Mouse (Mus musculus): Measurements from ENCODE around the gene Sgip1.

Gene Sgip1

DNA sequence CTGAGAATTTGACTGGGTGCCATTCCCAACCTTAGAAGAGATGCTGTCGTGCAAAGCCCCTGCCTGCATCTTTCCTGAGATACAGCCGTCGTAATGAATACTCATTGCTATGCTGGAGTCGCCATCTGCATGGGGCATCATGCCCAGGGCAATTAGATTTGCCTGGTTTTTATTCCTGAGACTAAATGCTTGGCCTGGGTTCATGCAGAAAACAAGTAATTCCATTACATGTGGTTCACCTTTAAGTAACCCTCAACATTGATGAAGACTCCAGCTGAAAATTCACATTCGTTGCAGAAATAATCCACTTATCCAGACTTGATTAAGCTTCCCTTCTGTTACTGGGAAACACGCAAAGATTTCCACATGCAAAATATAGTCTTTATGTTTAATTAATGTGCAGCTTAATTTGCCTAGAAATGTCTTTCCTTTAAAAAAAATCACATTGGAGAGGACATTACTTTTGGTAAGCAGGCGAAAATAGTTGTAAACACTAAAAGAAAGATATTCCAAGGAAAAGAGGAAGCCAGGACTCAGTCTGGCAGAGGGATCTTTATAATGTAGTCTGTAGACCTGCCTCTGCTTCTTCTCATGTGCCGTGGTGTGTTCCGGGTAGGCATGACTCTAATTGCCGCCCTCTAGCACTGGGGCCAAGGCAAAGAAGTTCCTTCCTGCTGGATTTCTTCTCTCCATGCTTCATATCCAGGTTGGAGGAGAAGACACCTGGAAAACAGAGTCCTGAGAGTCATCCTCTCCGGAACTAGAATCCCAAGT lies 100.0 kb downstream of the Sgip1 start:
- DNase-seq: no peak

DNA sequence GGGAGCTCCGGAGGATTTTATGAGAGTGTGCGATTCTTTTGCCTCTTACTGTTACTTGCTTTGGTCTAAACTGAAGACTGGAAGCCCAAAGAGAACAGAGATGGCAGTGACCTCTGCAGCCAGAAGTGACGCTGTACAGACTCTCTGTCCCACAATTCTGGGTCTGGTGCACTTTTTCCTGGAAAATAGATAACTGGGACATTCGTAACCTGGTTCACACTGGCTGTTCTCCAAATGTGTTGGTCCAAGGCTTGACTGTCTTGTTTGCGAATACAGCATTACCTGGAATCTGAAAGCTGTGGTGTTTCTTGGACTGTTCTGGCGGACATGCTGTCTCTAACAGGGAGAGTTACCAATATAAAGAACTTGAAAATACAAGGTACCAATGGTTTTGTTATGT lies 109.4 kb downstream of the Sgip1 start:
- no peak for DNase-seq

DNA sequence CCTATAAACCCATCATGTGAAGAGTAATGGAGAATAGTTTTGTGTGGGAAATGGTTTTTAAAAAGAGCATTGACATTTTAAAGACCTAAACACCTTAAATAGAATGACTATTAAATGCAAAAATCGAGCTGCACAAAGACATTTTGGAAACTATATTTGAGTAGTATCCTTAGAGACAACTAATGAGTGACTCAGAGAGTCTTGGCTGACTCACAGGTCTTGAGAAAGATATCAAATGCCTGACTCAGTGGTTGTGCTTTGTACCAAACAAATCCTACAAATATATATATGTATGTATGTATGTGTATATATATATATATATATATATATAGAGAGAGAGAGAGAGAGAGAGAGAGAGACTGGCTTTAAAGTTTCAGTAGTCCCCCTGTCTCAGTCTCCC lies 110.1 kb downstream of the Sgip1 start:
- DNase-seq: no peak

DNA sequence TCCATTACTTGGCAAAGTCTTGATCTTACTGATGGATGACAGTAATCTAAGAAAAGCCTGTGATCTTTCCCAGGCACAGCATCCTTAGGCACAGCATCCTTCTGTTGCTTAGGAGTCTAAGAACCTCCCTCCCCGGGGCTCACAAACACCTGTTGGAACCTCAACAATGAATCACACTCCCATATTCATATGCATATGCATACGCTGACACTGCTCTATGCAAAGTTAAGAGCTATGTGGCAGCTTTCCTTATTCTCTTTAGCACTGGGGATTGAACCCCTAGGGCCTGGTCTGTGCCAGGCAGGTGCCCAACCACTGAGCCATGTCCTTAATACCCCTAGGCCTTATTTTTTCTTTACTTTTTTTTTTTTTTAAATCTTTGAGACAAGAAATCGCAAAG lies 111.2 kb downstream of the Sgip1 start:
- DNase-seq: no peak

DNA sequence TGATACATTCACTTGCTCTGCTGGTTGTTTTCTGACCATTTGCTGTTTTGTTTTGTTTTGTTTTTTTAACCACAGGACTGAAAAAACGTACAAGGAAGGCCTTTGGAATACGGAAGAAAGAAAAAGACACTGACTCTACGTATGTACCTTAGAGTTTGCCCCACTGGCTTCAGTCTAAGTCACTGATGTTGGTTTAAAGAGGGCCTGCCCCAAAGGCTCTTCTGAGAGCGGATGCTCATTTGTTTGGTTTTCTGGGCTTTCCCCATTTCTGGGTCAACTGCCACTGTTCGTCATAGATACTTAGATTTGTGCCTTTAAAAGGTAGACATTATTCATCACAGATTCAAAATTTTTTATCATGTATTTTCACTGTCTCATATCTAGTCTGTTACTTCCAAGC lies 111.7 kb downstream of the Sgip1 start:
- no peak for DNase-seq

DNA sequence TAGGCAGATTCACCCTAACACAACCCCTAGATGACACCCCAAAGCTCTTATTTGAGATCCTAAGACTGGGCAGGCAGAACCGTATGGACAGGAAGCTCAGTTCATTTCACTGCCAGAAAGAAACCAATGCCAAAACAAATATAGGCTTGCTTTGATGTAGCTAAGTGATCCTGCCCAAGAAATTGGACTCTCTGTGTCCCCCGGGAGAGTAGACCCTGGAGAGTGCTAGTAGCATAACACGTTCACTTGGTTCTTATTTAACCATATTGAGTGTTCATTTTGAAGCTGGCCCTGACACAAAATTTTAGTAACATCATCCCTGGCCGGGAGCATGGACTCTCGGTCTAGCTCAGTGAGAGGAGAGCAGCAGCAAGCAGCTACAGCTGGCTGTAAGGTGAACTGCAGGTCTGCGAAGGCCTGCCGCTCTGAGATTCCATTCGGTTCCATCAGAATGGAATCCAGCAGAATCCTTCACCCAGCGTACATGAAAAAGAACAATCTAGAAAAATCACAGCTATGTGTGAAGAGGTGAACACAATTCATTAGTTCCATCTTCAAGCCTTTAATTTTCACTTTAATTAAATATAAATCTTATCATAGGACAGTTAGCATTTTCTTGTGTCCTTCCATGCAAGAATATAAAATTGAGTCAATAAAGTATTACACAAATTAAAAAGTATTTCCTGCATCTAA lies 112.4 kb downstream of the Sgip1 start:
- no peak for DNase-seq

DNA sequence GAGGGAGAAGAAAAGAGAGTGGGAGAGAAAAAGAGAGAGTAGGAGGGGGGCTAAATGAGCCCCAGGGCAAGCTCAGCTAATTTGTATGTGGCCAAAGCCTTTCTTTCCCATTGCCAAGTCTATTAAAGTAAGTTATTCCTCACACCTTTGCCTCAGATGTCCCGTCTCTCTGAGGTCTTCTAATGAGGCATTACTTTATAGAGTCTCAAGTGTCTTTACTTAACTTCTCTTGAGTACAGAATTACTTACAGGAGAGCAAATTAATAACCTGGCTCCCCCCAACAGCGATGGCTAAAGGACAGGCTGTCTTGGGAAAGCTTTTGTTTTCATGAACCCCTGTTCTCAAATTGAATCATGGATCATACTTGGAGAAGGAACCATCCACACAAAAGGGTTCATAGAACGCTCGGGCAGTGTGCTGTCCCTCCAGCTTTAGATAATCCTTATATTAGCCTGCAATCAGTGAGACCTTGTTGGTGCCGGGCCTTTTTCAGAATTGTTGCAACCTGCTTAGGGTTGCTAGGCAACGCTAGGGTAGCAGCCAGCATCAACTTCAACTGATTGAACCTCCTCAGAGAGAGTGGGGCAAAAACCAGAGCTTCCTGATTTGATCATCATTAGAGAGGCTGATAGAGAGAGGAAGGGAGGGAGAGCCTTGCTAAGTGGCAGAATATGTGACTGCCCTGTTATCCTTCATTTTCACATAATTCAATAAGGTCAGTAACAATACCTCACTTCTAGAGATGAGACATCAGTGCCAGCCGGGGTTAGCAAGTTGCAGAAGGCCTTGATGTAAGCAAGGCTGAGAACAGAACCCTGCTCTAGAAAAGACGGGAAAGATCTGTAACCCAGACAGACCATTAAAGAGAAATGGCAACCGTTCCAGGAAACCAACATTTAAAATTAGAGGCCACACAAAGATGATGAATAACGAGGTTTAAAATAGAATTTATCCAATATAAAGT lies 114.1 kb downstream of the Sgip1 start:
- DNase-seq: no peak

DNA sequence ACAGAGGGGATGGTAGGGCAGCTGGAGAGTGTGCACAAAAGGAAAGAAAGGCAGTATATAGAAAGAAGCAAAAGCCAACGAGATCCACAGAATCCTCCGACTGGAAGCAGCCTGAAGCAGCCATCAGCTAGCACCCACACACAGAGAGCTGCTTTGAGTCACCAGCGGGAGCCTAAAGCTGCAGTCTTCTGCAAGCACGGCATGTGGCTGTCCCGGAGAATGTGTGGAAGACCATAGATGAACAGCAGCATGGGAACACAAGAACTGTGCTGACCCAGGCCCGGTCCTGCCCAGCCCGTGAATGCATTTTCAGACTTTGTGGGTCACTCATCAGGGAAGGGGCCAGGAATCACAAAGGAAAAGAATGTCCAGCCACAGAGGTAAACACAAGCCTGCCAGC lies 115.0 kb downstream of the Sgip1 start:
- DNase-seq: no peak

DNA sequence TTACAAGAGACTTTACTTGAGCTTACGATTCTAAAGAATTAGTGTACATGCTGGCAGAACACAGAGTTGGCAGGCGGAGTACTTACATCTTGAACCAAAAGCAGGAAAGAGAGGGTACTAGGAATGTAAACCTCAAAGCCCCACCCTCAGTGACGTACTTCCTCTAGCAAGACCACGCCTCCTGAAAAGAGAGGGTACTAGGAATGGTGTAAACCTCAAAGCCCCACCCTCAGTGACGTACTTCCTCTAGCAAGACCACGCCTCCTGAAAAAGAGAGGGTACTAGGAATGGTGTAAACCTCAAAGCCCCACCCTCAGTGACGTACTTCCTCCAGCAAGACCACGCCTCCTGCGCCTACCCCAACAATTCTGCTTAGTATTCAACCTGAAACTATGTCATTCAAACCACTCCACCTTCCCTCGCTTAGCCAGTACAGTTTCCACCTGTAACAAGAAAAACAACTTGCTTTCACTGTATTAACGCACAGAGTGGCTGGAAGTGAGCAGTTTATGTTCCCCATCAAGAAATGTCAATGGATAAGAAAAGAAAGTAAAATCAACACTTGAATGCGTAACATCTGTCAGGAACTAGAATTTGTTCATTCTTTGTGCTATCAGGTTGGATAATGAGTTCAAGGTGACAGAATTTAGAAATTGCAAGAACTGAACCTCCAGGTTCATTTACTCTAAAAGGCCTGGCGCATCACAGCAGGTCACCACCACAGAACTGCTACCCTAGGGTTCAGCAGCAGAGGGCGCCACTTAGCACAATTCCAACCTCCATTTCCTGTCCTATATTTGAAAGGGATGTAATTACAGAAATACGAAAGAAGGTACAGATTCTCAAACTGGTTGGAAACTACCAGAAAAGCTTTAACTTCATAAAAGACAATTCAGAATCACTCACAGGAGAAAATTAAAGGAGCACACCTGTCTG lies 118.4 kb downstream of the Sgip1 start:
- DNase-seq: no peak

DNA sequence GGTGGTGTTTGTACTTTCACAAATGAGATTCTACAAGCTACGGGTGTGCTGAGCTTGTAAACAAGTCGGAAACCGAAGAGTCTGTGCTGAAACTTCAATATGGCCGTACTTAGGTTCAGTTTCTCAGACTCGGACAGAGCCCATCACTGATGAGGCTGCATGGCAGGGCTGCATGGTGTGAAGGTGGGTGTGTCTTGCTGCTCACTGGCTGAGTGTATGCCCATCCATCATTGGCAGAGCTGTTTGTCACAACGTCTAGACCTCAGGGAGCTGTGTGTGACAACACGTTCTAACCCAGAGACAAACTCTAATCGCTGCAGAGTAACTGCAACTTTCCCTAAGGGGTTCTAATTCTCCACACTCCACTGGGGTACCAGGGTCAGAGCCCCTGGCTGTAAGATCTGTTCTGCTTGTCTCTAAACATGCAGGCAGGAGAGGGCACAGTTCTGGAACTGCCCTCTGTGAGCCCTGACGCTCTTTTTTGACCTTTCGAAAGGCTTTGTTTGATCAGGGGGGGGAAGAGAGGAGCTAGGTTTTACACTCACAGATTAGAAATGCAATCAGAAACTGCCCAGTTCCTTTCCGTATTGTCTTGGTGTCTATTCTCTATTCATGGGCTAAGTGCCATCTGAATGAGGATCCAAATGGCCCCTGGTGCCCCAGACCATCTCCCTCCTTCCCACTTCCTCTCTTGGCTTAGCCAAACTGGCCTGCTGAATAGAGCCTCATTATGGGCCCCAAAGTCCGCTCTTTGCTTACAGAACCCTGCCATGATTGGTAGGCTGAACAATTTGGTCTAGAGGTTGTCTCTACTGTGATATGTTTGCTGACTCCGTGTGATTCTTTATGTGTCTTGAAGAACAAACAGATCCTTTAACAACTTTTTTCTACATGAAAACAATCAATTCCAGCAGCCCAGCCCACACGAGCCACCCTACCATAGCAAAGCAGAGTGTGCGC lies 121.9 kb downstream of the Sgip1 start:
- no peak for DNase-seq

DNA sequence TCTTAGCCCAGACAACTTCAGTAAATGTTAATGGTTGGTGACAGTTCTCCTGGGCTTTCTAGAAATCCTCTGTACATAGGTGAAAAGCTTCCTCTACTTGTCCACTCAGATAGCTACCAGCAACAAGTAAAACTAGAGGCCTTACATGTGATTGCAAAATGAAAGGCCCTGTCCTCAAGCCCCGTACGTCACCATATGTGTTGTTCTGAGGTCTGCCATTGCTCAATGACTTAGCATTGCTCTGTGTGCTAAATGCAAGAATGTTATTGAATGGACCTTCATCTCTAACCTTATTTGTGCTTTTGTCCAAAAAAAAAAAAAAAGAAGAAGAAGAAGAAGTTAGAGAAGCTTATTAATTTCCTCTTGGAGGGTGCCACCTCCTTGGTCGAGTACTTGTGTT lies 125.4 kb downstream of the Sgip1 start:
- no peak for DNase-seq

DNA sequence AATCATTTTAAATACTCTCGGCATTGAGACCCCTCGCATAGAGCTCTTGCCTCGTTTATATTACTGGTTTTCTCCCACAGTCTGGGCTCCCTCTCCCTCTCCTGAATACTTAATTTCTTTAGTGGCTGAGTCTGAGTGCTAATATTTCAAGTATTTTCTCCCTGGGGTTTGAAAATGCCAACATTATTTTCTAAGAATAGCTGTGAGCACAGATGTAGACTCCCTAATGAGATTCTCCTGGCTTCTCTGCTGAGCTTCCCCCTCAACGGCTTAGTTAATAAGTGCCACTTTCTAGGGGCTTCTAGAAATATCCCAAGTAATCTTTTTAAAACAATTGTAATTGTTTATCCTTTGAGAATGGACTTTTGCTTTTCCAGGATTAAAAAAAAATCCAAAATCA lies 130.2 kb downstream of the Sgip1 start:
- no peak for DNase-seq

DNA sequence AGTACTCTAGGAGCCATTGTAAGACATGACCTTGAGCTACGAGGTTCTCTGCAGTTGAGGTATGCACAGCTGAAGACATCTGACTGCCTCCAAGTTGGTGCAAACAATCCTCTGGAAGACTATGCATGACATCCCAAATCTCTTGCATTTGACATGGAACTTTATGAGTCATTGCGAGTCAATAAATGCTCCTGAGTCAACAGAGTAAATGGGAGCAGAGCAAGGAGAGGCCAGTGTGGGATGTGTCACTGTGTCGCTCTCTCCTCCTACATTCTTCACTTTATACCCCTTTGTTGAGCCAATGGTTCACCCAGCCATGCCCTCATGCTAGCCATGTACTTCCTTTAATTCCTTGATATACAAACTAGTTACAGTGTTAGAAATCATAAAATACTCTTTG lies 142.0 kb downstream of the Sgip1 start:
- no peak for DNase-seq

DNA sequence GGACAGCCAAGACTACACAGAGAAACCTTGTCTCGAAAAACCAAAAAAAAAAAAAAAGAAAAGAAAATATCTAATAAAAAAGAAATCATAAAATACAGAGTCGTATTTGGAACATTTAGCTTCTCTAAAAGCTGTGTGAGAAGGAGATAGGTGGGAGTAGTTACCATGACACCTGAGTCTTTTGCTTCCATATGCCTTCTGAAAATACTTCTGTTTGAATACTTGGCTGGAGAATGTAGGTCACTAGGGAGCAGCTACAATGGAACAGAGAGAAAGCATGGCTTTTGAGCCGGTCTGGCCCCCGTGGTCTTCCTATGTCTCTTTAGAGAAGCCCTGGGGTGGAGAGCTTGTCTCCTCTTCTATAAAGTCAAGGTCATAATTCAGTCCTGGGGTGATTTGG lies 143.1 kb downstream of the Sgip1 start:
- DNase-seq: no peak

DNA sequence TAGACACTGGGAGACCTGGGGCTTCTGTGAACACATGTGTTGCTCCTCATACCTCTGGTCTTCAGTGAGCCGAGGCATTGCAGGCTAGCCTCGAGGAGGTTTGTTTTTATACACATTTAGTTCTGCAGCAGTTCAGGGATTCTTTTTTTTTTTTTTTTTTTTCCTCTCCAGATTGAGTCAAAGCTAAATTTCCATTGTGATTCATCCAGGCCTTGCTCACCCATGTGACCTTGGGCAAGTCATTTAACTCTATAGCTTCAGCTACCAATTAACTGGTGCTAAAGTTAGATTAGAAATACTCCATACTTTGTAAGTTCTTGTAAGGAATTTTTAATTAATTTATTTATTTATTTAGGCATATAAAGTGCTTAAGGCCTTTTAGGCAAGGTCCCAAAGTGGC lies 145.4 kb downstream of the Sgip1 start:
- DNase-seq: no peak

DNA sequence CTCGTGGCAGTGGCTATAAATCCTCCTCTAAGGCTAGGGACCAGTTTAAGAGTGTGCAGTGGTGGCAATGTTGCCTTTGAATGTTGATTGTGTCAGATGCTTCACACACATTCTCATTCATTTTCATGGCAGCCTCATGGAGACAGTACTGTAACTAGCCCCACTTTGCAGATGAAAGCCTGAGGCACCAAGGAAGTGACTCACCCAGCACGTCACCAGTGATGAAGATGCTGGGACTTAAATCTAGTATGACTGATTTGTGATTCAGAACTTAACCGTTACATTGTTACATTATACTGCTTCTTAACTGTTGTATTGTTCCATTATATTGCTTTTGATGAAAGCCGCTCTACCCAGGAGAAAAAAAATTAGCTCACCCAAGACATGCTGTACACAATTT lies 145.8 kb downstream of the Sgip1 start:
- DNase-seq: no peak

DNA sequence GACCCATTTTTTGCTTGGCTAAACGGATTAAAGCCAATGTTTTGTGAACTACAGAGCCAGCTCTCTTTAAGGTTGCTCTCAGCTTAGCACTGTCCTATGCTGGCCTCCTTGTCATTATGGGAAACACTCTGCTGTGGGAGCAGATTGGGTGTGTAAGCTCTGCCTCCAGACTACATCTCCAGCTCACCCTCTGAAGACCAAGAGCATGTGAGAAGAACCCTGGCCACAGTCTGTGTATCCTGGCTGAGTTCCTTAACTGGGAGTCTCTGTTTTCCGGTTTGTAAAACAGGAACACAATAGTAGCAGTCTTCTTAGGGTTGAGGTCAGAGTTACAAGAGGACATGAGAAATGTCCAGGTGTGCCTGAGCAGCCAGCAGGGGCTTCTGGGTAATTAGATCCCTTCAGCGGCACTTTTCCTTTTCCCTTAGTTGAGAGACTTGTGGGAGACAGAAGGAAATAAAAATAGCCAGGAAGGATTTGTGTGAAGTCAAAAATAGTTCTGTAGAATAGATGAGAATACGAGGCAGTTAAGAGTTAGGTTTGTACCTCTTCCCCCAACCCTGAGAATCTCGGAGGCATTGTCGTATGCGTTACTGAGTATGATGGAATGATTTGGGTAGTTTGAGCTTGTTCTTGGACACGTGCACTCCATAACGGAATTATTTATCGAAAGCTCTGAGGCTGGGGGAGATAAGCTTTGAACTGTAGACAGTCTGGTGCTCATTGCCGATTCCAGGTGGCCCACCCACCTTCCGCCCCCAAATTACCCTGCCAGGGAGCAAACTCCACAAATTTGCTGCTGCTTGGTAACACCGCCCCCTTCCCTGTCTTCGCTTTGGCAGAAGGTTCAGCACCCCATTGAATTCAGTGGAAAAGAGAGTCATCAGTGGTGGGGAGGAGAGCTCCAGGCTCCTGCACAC lies 146.9 kb downstream of the Sgip1 start:
- no peak for DNase-seq

DNA sequence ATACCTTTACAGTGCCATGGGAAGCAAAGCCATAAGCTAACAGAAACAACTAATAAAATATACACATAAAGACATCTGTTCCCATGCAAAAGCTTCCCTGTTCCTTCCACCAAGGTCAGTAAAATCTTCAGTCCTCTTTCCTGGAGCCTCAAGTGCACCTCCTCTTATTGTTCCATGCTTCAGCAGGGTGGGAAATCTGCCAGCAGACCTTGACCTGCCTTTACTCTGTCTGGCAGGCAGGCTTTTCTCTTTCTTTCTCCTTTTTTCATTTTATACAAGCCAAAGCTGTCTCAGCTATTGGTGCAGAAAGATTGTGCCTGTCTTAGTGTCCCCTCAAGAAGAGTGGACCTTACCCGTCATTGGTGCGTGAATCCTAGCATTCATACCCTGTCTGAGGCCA lies 154.8 kb downstream of the Sgip1 start:
- no peak for DNase-seq

DNA sequence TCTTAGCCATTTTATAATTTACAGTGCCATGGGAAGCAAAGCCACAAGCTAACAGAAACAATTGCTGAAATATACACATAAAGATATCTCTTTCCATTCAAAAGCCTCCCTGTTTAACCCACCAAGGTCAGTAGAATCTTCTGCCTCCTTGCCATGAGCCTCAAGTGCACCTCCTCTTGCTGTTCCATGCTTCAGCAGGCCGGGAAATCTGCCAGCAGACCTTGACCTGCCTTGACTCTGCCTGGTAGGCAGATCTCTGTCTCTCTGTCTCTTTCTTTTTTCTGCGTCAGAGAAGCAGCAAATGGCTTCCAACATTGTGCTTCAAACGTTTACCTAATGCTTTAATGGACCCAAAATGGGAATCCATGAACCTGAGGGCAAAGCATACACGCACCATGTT lies 157.9 kb downstream of the Sgip1 start:
- DNase-seq: no peak

DNA sequence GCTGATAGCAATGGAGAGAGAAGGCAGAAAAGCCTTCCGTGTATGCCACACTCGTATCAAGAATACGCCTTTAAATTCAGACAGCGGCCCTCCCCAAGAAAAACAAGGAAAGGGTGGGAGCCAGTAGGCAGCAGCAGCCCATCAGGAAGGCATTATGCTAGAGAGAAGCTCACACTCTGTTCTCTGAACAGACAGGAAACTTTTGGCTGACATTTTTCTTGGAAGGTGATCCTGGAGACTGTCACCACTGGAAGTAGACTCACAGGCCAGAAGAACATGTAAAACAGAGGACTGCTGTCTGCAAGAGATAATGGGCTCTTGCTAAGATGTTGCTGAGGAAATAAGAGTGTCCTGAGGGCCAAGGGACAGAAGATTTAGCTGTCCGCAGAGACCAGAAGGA lies 158.6 kb downstream of the Sgip1 start:
- no peak for DNase-seq

Measured in cerebellum, adult 9-11 months (tissue).